Mouse (Mus musculus) thymus, postnatal 14 days (tissue): ENCODE results near the gene Smim13.

Experiments
- DNase-seq: peaks from one replicate; pipeline ENCODE4 v3.0.0; 2021

Gene Smim13

DNA sequence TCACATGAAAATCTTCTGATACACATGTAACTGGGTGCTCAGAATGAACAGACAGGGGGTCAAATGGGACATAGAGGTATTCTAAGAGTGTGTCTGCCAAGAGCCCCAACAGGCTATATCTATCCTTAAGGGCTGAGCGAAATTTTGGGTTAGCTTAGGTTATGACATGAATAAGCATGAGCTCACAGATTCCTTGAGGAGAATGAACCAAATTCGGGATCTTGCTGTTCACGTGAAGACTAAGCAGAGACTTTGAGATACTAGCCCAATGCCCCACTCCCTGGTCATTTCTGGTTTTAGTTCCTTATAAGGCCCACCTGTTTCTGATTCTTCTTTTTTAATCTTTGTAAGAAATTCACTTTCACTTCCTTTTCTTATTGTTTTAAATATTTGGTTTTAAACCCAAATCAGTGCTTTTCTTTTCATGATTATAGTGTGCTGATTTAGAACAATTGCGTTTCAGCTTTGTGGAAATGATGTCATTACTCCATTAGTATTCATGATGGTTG is 41.9 kb downstream of the Smim13 start:
- no peak for DNase-seq

DNA sequence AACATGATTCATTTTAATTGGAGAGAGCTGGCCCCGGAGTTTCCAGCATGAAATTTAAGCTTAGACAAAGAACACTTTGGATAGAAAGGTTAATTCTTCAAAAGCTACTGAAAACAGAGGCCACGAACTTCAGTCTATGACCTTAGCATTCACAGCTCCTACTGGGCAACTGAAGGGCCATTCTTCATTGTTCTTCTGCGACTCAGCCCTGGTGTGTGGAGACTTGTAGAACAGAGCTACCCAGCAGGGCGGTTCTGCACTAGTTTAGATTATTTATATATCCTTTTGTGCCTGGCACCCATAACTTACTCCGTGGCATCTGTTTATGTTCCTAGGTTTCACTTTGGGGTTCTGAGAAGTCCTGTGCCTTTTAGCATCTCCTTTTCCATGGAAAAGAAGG is 44.0 kb downstream of the Smim13 start:
- no peak for DNase-seq

DNA sequence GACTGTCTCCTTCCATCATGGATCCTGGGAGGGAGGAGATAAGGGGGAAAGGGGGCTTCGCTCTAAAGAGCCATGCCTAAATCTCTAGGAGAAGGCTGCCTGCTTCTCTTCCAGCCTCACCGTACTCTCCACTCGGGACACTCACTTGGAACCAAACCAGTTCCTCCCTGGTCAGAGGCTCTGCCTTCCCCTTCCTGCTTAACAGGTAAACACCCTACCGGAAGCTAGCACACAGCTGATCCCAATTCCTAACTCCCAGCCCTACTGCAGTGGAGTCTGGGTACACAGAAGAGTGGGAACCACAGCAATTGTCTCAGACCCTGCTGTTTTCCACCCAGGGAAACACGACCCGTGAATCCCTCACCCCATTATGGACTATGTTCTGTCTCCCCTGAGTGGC is 46.2 kb downstream of the Smim13 start:
- no peak for DNase-seq

GRCm38 (mm10) chr13:41296396-41296795 is 46.8 kb downstream of the Smim13 start:
- no peak for DNase-seq

DNA sequence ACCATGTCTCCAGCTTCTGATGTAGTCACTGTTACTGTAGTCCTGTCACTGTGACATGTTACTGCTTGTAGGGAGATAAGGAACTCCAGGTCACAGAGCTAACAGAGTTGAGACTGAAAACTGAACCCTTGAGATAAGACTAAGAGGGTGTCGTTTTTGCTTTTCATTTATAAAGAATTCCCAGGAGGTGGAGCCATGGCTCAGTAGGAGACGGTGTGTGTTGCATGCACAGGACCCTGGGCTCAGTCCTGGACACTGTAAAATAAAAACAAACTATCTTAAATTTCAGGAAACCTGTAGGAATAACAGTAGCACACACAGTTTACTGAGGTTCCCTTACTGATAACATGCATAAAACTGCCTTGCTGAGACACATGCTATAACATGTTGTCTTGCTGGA is 48.9 kb downstream of the Smim13 start:
- DNase-seq, result no peak

- DNase-seq, result no peak
Observed at GRCm38 (mm10) chr13:41298996-41299395, 49.4 kb downstream of the Smim13 start.

- no peak for DNase-seq
Observed at GRCm38 (mm10) chr13:41300037-41300436, 50.4 kb downstream of the Smim13 start.

DNA sequence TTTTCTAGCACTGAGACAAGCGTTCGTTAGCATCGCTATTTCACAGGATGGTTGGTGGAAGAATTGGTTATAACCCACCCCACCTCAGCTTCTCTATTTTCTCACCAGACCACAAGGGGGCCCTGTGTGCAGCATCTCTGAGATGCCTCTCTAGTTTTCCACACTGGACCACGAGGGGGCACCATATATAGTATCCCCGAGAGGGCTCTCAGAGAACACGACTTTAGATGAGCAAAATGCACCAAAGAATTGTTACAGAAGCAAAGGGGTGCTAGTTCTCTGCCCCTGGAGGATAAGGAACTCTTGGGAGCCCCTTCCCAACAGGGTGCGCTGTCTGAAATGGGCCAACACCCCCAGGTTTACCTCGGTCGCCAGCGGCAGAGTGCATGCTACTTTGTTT is 53.1 kb downstream of the Smim13 start:
- DNase-seq, result peak; percentile 91

- DNase-seq, result no peak
Observed at GRCm38 (mm10) chr13:41320749-41321148, 71.1 kb downstream of the Smim13 start.

GRCm38 (mm10) chr13:41321433-41321832 is 71.8 kb downstream of the Smim13 start:
- no peak for DNase-seq

- no peak for DNase-seq
Observed at GRCm38 (mm10) chr13:41324631-41325030, 75.0 kb downstream of the Smim13 start.

DNA sequence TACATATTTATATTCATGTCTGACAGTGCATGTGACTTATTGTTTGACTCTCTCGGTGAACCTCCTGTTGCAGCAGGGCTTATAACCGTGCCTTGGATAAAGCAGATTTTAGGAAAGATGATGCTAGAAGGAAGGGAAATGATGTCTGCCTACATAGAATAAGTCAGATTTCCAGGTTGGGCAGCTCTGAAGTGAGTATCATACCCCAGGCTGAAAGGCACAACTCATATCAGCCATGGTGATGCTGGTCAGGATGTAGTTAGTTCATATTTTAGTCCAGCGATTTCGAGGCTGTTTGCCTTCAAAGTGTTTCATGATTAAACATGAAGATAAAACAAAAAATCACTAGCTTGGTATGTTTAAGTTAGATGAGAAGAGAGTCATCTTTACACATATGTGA is 75.7 kb downstream of the Smim13 start:
- no peak for DNase-seq

GRCm38 (mm10) chr13:41326134-41326533 is 76.5 kb downstream of the Smim13 start:
- no peak for DNase-seq
